Mouse (Mus musculus) lung, embryonic 15.5 days (tissue): Measurements from ENCODE around the gene Samd5. TPM values are rescaled to one million over a fixed set of nuclear protein-coding genes. Genes with fewer than 3 reads are reported as not detected.
A peak's percentile ranks its signal among the peaks of the same experiment; 100 is the strongest.

Source experiments
- ATAC-seq: fragments of 200-750 bp; cut with Nextera tagmentation; 2 replicates; pipeline ENCODE4 v1.8.0; 2017; ENCODE audit warnings: moderate number of reproducible peaks, borderline replicate concordance; ENCODE audit not compliant: low FRiP score, low TSS enrichment; ENCODE audit errors: extremely low read depth
- H3K27ac ChIP-seq: fragments of 300-500 bp; sonication (generic); 2 replicates; pipeline ENCODE4 v1.5.1; 2015; ENCODE audit warnings: moderate library complexity, mild to moderate bottlenecking, inconsistent platforms
- H3K27me3 ChIP-seq: fragments of 300-500 bp; sonication (generic); 2 replicates; pipeline ENCODE4 v1.6.1; 2015; ENCODE audit warnings: inconsistent platforms
- H3K36me3 ChIP-seq: fragments of 300-500 bp; sonication (generic); 2 replicates; pipeline ENCODE4 v1.6.1; 2015; ENCODE audit warnings: inconsistent platforms
- H3K4me1 ChIP-seq: fragments of 300-500 bp; sonication (generic); 2 replicates; pipeline ENCODE4 v1.6.1; 2015; ENCODE audit warnings: inconsistent platforms
- H3K4me2 ChIP-seq: fragments of 300-500 bp; sonication (generic); 2 replicates; pipeline ENCODE4 v1.6.1; 2015; ENCODE audit warnings: inconsistent platforms, mild to moderate bottlenecking, moderate library complexity
- H3K4me3 ChIP-seq: fragments of 300-500 bp; sonication (generic); 2 replicates; pipeline ENCODE4 v1.5.1; 2015; ENCODE audit warnings: mild to moderate bottlenecking, inconsistent platforms
- H3K9ac ChIP-seq: fragments of 300-500 bp; sonication (generic); 2 replicates; pipeline ENCODE4 v1.6.1; 2015; ENCODE audit warnings: inconsistent platforms
- H3K9me3 ChIP-seq: fragments of 300-500 bp; sonication (generic); 2 replicates; pipeline ENCODE4 v1.6.1; 2016; ENCODE audit warnings: inconsistent platforms
- WGBS: fragments of 180-500 bp; shearing (Covaris S2); methylation state at CpG from one replicate; pipeline ENCODE4 v1.1.7; 2015; 5-methylcytosine and 5-hydroxymethylcytosine counted together
- polyA plus RNA-seq: library from polyadenylated mRNA; unstranded; fragments of >200 nt; fragmentation: Nextera tagmentation; extraction: Ambion mirVana; gene quantifications from 2 replicates; pipeline ENCODE4 v1.2.1, GENCODE M21; 2015

Gene Samd5
- polyA plus RNA-seq: 9.1 and 9.5 TPM in 2 replicates

GRCm38 (mm10) chr10:9674561-9675521 lies at the start of gene Samd5:
Gene Samd5 (minus strand): TSS chr10:9675208.
- peak within 1 kb of the TSS; percentile 39 for H3K27ac ChIP-seq
- peak within 1 kb of the TSS; percentile 57 for H3K9ac ChIP-seq
- peaks cover 25% of the 10 kb centered on the region for H3K4me1 ChIP-seq
- ATAC-seq: peak; percentile 81
- no peaks in the 10 kb centered on the region for H3K9me3 ChIP-seq
- under 1% methylated on average over 91 of the region's 91 CpGs for WGBS
- peak within 1 kb of the TSS; percentile 96 for H3K4me2 ChIP-seq
- no peaks in the 10 kb centered on the region for H3K36me3 ChIP-seq
- peak within 1 kb of the TSS; percentile 74 for H3K4me3 ChIP-seq
- no peaks in the 10 kb centered on the region for H3K27me3 ChIP-seq

- Histone ChIP-seq H3K4me3 (no peak overlapping the region), H3K9me3 (no peaks in the 10 kb centered on the region), H3K4me2 (no peak overlapping the region), H3K27me3 (no peaks in the 10 kb centered on the region), H3K36me3 (no peaks in the 10 kb centered on the region), H3K27ac (no peak overlapping the region), H3K9ac (no peak overlapping the region), H3K4me1 (peaks cover 6% of the 10 kb centered on the region; the same call in 1 of the 2 replicates)
- ATAC-seq: peak; percentile 66; the same call in 1 of the 2 replicates
- 51% methylated on average over 9 of the region's 11 CpGs for WGBS
These were observed 47.7 kb upstream of the Samd5 start for GRCm38 (mm10) chr10:9722519-9723303.

GRCm38 (mm10) chr10:9720027-9720426 lies 45.0 kb upstream of the Samd5 start:
- Histone ChIP-seq H3K4me2 (no peak overlapping the region), H3K36me3 (no peaks in the 10 kb centered on the region), H3K9ac (no peak overlapping the region), H3K27ac (no peak overlapping the region), H3K4me1 (peaks cover 6% of the 10 kb centered on the region; the same call in 1 of the 2 replicates), H3K4me3 (no peak overlapping the region), H3K27me3 (no peaks in the 10 kb centered on the region), H3K9me3 (no peaks in the 10 kb centered on the region)
- WGBS: 69% methylated on average over 5 of the region's 5 CpGs
- ATAC-seq: no peak

DNA sequence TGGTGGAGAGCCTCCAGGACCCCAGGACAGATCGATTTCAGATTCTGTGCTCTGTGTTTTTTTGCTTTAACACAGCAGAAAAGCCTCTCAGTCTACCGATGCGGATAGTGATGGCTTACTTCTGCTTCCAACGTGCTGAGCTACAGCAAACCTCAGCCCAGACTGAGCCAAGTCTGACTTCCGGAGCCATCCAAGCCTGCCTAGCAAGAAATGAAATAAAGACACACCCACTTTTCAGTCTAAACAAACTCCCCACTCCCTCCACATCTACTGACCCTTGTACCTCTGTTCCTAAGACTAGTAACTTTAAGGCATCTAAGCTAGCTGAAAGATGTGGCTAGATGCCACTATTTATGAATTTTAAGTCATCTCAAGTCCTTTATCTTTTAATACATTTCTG lies 43.1 kb upstream of the Samd5 start:
- Histone ChIP-seq H3K36me3 (no peaks in the 10 kb centered on the region), H3K4me2 (no peak overlapping the region), H3K4me3 (no peak overlapping the region), H3K27me3 (no peaks in the 10 kb centered on the region), H3K9me3 (no peaks in the 10 kb centered on the region), H3K27ac (no peak overlapping the region), H3K9ac (no peak overlapping the region), H3K4me1 (peaks cover 6% of the 10 kb centered on the region; the same call in 1 of the 2 replicates)
- 40% methylated on average over 5 of the region's 5 CpGs for WGBS
- ATAC-seq: peak; percentile 55; the same call in 1 of the 2 replicates

DNA sequence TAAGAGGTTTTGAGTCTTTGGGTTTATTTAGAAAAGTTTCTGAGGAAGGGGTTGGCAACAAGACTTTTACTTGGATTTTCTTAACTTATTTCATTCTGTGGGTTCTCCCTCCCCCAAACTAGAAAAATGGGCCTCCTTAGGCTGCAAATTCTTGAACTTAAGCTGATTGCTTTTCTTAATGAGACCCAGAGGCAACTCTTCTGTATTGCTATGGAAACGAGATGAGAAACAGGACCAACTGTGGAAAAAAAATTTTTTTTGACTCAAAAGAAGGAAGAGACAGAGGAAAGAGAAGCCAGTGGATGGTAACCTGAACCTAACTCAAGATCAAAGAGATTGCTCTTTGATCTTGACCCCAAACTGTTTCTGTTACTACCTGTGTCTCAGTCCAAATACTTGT lies 29.9 kb upstream of the Samd5 start:
- H3K27me3 ChIP-seq: no peaks in the 10 kb centered on the region
- no peaks in the 10 kb centered on the region for H3K36me3 ChIP-seq
- no peaks in the 10 kb centered on the region for H3K4me1 ChIP-seq
- H3K27ac ChIP-seq: no peak overlapping the region
- H3K4me3 ChIP-seq: no peak overlapping the region
- whole genome bisulfite sequencing: 39% methylated on average over 1 of the region's 1 CpGs
- H3K9me3 ChIP-seq: no peaks in the 10 kb centered on the region
- H3K9ac ChIP-seq: no peak overlapping the region
- no peak overlapping the region for H3K4me2 ChIP-seq
- no peak for ATAC-seq

- Histone ChIP-seq H3K36me3 (no peaks in the 10 kb centered on the region), H3K4me1 (no peaks in the 10 kb centered on the region), H3K4me2 (peak overlapping the region; percentile 21; the same call in 1 of the 2 replicates), H3K27me3 (no peaks in the 10 kb centered on the region), H3K9me3 (no peaks in the 10 kb centered on the region), H3K4me3 (no peak overlapping the region), H3K27ac (no peak overlapping the region), H3K9ac (no peak overlapping the region)
- WGBS: 65% methylated on average over 22 of the region's 22 CpGs
- no peak for ATAC-seq
These were observed 24.2 kb upstream of the Samd5 start for GRCm38 (mm10) chr10:9699071-9699761.

DNA sequence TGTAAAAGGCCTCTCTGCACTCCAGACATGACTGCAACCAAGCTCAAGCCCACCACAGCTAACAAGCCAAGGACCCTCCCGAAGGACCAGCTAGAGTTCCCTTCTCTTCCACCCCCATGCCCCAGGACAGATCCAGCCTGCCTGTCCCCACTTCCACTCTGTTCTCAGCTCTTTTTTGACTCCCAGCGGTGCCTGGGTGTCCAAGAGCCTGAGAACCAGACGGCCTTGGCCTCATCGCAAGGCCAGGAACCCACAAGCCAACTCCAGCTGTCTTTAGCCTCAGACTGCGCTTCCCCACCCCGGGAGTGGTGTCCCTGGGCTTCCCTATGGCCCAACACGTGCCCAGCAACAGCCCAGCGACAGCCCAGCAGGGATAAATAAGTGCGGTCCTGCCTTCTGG lies 23.1 kb upstream of the Samd5 start:
- H3K4me3 ChIP-seq: no peak overlapping the region
- no peaks in the 10 kb centered on the region for H3K4me1 ChIP-seq
- H3K4me2 ChIP-seq: no peak overlapping the region
- no peak overlapping the region for H3K9ac ChIP-seq
- no peaks in the 10 kb centered on the region for H3K36me3 ChIP-seq
- H3K27me3 ChIP-seq: no peaks in the 10 kb centered on the region
- WGBS: 84% methylated on average over 9 of the region's 9 CpGs
- ATAC-seq: no peak
- H3K9me3 ChIP-seq: no peaks in the 10 kb centered on the region
- no peak overlapping the region for H3K27ac ChIP-seq

GRCm38 (mm10) chr10:9696543-9697141 lies 21.6 kb upstream of the Samd5 start:
- no peak for ATAC-seq
- no peaks in the 10 kb centered on the region for H3K9me3 ChIP-seq
- 63% methylated on average over 6 of the region's 6 CpGs for WGBS

GRCm38 (mm10) chr10:9693990-9694699 lies 19.1 kb upstream of the Samd5 start:
- Histone ChIP-seq H3K4me1 (no peaks in the 10 kb centered on the region), H3K9me3 (no peaks in the 10 kb centered on the region), H3K4me2 (no peak overlapping the region), H3K4me3 (no peak overlapping the region), H3K27ac (no peak overlapping the region), H3K36me3 (no peaks in the 10 kb centered on the region), H3K27me3 (no peaks in the 10 kb centered on the region), H3K9ac (no peak overlapping the region)
- 61% methylated on average over 16 of the region's 16 CpGs for WGBS
- ATAC-seq: no peak

More at GRCm38 (mm10) chr10:9696543-9697141, 21.6 kb upstream of the Samd5 start:
- H3K4me2 ChIP-seq: no peak overlapping the region
- no peaks in the 10 kb centered on the region for H3K4me1 ChIP-seq
- no peak overlapping the region for H3K4me3 ChIP-seq
- H3K36me3 ChIP-seq: no peaks in the 10 kb centered on the region
- no peaks in the 10 kb centered on the region for H3K27me3 ChIP-seq
- no peak overlapping the region for H3K27ac ChIP-seq
- no peak overlapping the region for H3K9ac ChIP-seq

DNA sequence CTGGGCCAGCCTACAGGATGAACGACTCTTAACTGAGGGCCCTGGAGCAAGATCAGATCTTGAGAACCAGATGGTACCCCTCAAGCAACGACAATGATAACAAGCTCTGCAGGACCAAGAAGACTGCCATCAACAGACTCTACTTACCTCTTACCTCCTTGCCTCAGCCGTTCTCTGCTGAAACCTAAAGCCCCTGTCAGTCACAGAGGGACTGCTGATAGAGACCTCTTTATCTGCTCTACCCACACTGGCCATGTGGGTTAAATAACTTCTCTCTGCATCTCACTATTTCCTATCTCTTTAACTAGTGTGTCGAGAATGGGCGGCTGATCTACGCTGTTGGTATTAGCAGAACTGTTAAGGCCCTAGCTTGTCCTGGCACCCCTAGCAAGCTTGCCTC lies 5.9 kb upstream of the Samd5 start:
- Histone ChIP-seq H3K4me2 (no peak overlapping the region), H3K9me3 (no peaks in the 10 kb centered on the region), H3K27ac (no peak overlapping the region), H3K4me1 (peaks cover 6% of the 10 kb centered on the region), H3K4me3 (no peak overlapping the region), H3K27me3 (no peaks in the 10 kb centered on the region), H3K36me3 (no peaks in the 10 kb centered on the region), H3K9ac (no peak overlapping the region)
- ATAC-seq: no peak
- whole genome bisulfite sequencing: 66% methylated on average over 6 of the region's 6 CpGs

- no peak overlapping the region for H3K9ac ChIP-seq
- H3K27ac ChIP-seq: no peak overlapping the region
- no peak overlapping the region for H3K4me2 ChIP-seq
- peaks cover 9% of the 10 kb centered on the region for H3K4me1 ChIP-seq
- no peaks in the 10 kb centered on the region for H3K9me3 ChIP-seq
- no peak overlapping the region for H3K4me3 ChIP-seq
- no peaks in the 10 kb centered on the region for H3K36me3 ChIP-seq
- H3K27me3 ChIP-seq: no peaks in the 10 kb centered on the region
- no peak for ATAC-seq
- 64% methylated on average over 5 of the region's 5 CpGs for WGBS
These were observed 4.9 kb upstream of the Samd5 start for GRCm38 (mm10) chr10:9679911-9680310.
